Mouse (Mus musculus): ENCODE data around the gene Ptpn23.

DNA sequence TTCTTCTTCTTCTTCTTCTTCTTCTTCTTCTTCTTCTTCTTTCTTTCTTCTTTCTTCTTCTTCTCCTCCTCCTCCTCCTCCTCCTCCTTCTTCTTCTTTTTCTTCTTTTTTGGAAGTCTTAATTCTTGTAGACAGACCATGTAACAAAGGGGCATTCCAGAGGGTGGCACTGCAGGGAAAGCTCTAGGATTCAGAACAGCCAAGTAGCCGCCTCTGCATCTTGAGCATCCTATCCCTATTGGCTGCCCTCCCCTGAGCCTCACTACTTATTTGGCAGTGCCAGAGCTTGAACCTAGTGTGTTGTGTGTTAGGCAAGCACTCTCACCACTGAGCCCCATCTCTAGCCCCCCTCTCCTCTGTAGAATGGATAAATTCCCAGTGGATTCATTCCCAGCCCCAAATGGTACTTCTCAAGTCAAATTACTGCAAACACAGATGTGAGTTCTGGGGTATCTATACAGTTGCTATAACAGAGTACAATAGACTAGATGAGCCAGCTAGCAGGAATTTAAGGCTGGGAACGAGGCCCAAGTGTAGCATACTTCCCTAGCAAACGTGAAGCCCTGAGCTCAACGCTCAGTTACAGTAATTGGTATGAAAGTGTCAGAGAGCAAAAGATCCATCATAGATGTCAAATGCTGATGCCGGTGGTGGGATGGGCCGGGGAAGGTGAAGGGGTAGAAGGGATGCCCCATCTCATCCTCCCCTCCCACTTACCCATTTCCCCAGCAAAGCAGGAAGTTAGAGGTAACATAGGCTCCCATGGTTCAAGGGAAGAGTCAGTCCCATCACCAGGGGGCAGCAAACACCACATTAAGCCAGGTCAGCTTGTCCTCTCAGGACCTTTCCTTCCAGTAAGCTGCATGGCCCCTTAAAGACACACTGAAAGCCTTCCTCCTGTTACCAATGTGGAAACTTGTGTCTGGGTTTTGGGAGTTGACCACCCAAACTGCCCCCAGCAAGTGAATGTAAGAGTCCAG, 3.2 kb upstream of the Ptpn23 start:
- TF ChIP-seq CTCF (IDR thresholded peaks at IDR 0.05; ENCODE audit: low read depth) (peak; percentile 88), EP300 (IDR thresholded peaks at IDR 0.05; ENCODE audit: low read depth) (no peak)

Measured in heart, postnatal 0 days (tissue).